Mouse (Mus musculus) intestine, postnatal 0 days (tissue): ENCODE data around the gene Npc2. TPM values are rescaled to one million over a fixed set of nuclear protein-coding genes. Genes with fewer than 3 reads are reported as not detected.

Experiments
- ATAC-seq: fragments of 200-750 bp; cut with Nextera tagmentation; 2 replicates; pipeline ENCODE4 v1.8.0; 2017; ENCODE audit warnings: mild to moderate bottlenecking, moderate TSS enrichment, moderate library complexity
- H3K27ac ChIP-seq: fragments of 300-500 bp; sonication (generic); 2 replicates; pipeline ENCODE4 v1.5.1; 2014; ENCODE audit warnings: mild to moderate bottlenecking, low read depth, low read length, moderate library complexity
- H3K27me3 ChIP-seq: fragments of 300-500 bp; sonication (generic); replicated peaks from 2 replicates; pipeline ENCODE4 v1.6.1; 2014; ENCODE audit warnings: low read length, mixed read lengths; ENCODE audit not compliant: control insufficient read depth, insufficient read depth
- H3K36me3 ChIP-seq: fragments of 300-500 bp; sonication (generic); 2 replicates; pipeline ENCODE4 v1.6.1; 2014; ENCODE audit warnings: mild to moderate bottlenecking, moderate library complexity; ENCODE audit not compliant: control insufficient read depth, insufficient read depth
- H3K4me1 ChIP-seq: fragments of 300-500 bp; sonication (generic); replicated peaks from 2 replicates; pipeline ENCODE4 v1.6.1; 2014; ENCODE audit warnings: antibody characterized with exemption, low read length, mixed read lengths; ENCODE audit not compliant: control insufficient read depth, insufficient read depth
- H3K4me2 ChIP-seq: fragments of 300-500 bp; sonication (generic); replicated peaks from 2 replicates; pipeline ENCODE4 v1.6.1; 2014; ENCODE audit warnings: low read depth, mild to moderate bottlenecking, moderate library complexity
- H3K4me3 ChIP-seq: fragments of 300-500 bp; sonication (generic); 2 replicates; pipeline ENCODE4 v1.5.1; 2014; ENCODE audit warnings: low read depth, low read length
- H3K9ac ChIP-seq: fragments of 300-500 bp; sonication (generic); 2 replicates; pipeline ENCODE4 v1.6.1; 2014; ENCODE audit warnings: mild to moderate bottlenecking, low read depth, low read length
- H3K9me3 ChIP-seq: fragments of 300-500 bp; sonication (generic); 2 replicates; pipeline ENCODE4 v1.6.1; 2016; ENCODE audit warnings: mixed run types; ENCODE audit not compliant: control insufficient read depth
- CTCF ChIP-seq: sonication (generic); IDR thresholded peaks from 2 replicates; pipeline ENCODE4 v1.5.1; 2016; ENCODE audit warnings: low read depth, mild to moderate bottlenecking, control low read depth, antibody characterized with exemption, moderate library complexity
- WGBS: fragments of 180-500 bp; shearing (Covaris S2); extraction: QIAGEN DNeasy Blood & Tissue Kit; methylation state at CpG from one replicate; pipeline ENCODE4 v1.1.7; 2014; 5-methylcytosine and 5-hydroxymethylcytosine counted together
- polyA plus RNA-seq: library from polyadenylated mRNA; unstranded; fragments of >200 nt; fragmentation: Nextera tagmentation; extraction: Ambion mirVana; gene quantifications from 2 replicates; pipeline ENCODE4 v1.2.1, GENCODE M21; 2015

Npc2 gene
- polyA plus RNA-seq, 1 experiment from 2014 or later, result 100 TPM

GRCm38 (mm10) chr12:84764756-84765155, 8.2 kb downstream of the Npc2 start:
- no peaks in the 10 kb centered on the region for H3K9me3 ChIP-seq
- peaks cover 46% of the 10 kb centered on the region for H3K36me3 ChIP-seq
- H3K27ac ChIP-seq, result no peak overlapping the region
- no peaks in the 10 kb centered on the region for H3K4me1 ChIP-seq
- H3K27me3 ChIP-seq, result no peaks in the 10 kb centered on the region
- TF ChIP-seq CTCF, result no peak
- H3K9ac ChIP-seq, result no peak overlapping the region
- WGBS, result 89% methylated on average over 7 of the region's 7 CpGs
- no peak for ATAC-seq
- no peak overlapping the region for H3K4me2 ChIP-seq
- no peak overlapping the region for H3K4me3 ChIP-seq

GRCm38 (mm10) chr12:84763577-84764218, 9.3 kb downstream of the Npc2 start:
- Histone ChIP-seq H3K4me1 (no peaks in the 10 kb centered on the region), H3K27me3 (no peaks in the 10 kb centered on the region), H3K36me3 (peaks cover 51% of the 10 kb centered on the region), H3K9me3 (no peaks in the 10 kb centered on the region), H3K27ac (no peak overlapping the region), H3K9ac (no peak overlapping the region), H3K4me2 (no peak overlapping the region), H3K4me3 (no peak overlapping the region)
- no peak for TF ChIP-seq CTCF
- 83% methylated on average over 13 of the region's 13 CpGs for WGBS
- ATAC-seq, result no peak

- 63% methylated on average over 5 of the region's 5 CpGs for WGBS
- Histone ChIP-seq H3K9ac (no peak overlapping the region), H3K4me2 (no peak overlapping the region), H3K9me3 (no peaks in the 10 kb centered on the region), H3K4me3 (no peak overlapping the region), H3K36me3 (peaks cover 58% of the 10 kb centered on the region), H3K27me3 (no peaks in the 10 kb centered on the region), H3K4me1 (no peaks in the 10 kb centered on the region), H3K27ac (no peak overlapping the region)
- no peak for TF ChIP-seq CTCF
- ATAC-seq, result no peak
Observed at GRCm38 (mm10) chr12:84762532-84762931, 10.4 kb downstream of the Npc2 start.

- Histone ChIP-seq H3K4me3 (no peak overlapping the region), H3K36me3 (peaks cover 63% of the 10 kb centered on the region), H3K9ac (no peak overlapping the region), H3K27ac (no peak overlapping the region), H3K9me3 (no peaks in the 10 kb centered on the region), H3K27me3 (no peaks in the 10 kb centered on the region), H3K4me2 (no peak overlapping the region), H3K4me1 (no peaks in the 10 kb centered on the region)
- ATAC-seq, result no peak
- peak; percentile 66 for TF ChIP-seq CTCF
- whole genome bisulfite sequencing, result 82% methylated on average over 2 of the region's 2 CpGs
Observed at GRCm38 (mm10) chr12:84759063-84759462, 13.9 kb downstream of the Npc2 start.

- H3K36me3 ChIP-seq, result peaks cover 51% of the 10 kb centered on the region
- no peaks in the 10 kb centered on the region for H3K4me1 ChIP-seq
- no peak for TF ChIP-seq CTCF
- H3K4me2 ChIP-seq, result no peak overlapping the region
- 89% methylated on average over 10 of the region's 10 CpGs for WGBS
- H3K9me3 ChIP-seq, result no peaks in the 10 kb centered on the region
- H3K9ac ChIP-seq, result no peak overlapping the region
- H3K27ac ChIP-seq, result no peak overlapping the region
- no peaks in the 10 kb centered on the region for H3K27me3 ChIP-seq
- no peak for ATAC-seq
- no peak overlapping the region for H3K4me3 ChIP-seq
Observed at GRCm38 (mm10) chr12:84756016-84756415, 16.9 kb downstream of the Npc2 start.

GRCm38 (mm10) chr12:84755008-84755695, 17.8 kb downstream of the Npc2 start:
- WGBS, result 65% methylated on average over 16 of the region's 16 CpGs
- Histone ChIP-seq H3K27me3 (no peaks in the 10 kb centered on the region), H3K9me3 (no peaks in the 10 kb centered on the region), H3K4me2 (no peak overlapping the region), H3K27ac (no peak overlapping the region), H3K4me1 (no peaks in the 10 kb centered on the region), H3K9ac (no peak overlapping the region), H3K36me3 (peaks cover 42% of the 10 kb centered on the region), H3K4me3 (no peak overlapping the region)
- peak; percentile 74 for TF ChIP-seq CTCF
- ATAC-seq, result no peak
